Mouse (Mus musculus) heart, postnatal 4 days (tissue): ENCODE data around the gene Bpifb6. TPM values are rescaled to one million over a fixed set of nuclear protein-coding genes. Genes with fewer than 3 reads are reported as not detected.

Experiments used
- total RNA-seq, 2 experiments: library from RNA; stranded (reverse); gene quantifications; 2 replicates each; pipeline ENCODE4 v1.2.3; 2021

Bpifb6 gene
- total RNA-seq, 2 experiments from 2014 or later = not detected

Other genes starting within 250 kb of the Bpifb6 start
- gene Dnmt3c, start 203.7 kb upstream of the Bpifb6 start, total RNA-seq = not detected
- 100 to 1,000 TPM; 158 to 174 TPM for gene Mapre1, start 159.1 kb upstream of the Bpifb6 start, total RNA-seq
- gene Efcab8, start 120.5 kb upstream of the Bpifb6 start, total RNA-seq = under 1 TPM; 0.26 to 0.29 TPM
- not detected for gene Sun5, start 29.3 kb upstream of the Bpifb6 start, total RNA-seq
- gene Bpifb2, start 25.3 kb upstream of the Bpifb6 start, total RNA-seq = not detected
- not detected for gene Bpifb3, start 17.8 kb downstream of the Bpifb6 start, total RNA-seq
- not detected for gene Bpifb4, start 37.8 kb downstream of the Bpifb6 start, total RNA-seq
- not detected for gene Bpifa6, start 74.6 kb downstream of the Bpifb6 start, total RNA-seq
- not detected for gene Bpifa2, start 107.9 kb downstream of the Bpifb6 start, total RNA-seq
- gene Bpifa3, start 229.9 kb downstream of the Bpifb6 start, total RNA-seq = not detected
- gene Bpifa1, start 242.5 kb downstream of the Bpifb6 start, total RNA-seq = not detected